Mouse (Mus musculus): Measurements from ENCODE around the gene Ruvbl2.
"Not testable (repeated sequence)": the region's sequence is repeated elsewhere in the genome, so short reads cannot be mapped to it uniquely, and the experiment has no call there.

Gene Ruvbl2

DNA sequence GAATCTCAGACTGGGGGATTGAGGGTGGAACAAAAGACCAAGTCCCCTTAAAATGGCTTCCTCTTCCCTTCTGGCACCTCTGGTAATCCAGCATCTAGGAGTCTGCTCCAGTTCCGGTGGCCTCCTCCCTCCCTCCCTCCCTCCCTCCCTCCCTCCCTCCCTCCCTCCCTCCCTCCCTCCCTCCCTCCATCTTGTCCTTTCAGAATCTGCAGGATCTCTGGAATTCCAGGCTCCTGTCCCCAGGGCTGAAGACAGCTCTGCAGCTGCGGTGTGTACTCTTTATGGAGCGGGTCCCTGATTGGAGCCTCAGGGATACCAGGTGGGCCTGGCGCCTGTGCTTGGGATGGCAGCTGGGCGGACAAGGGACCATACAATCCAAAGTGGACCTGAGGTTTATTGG lies 23.4 kb upstream of the Ruvbl2 start:
- in situ Hi-C loops (cut with MboI, MseI) = no loop called here

DNA sequence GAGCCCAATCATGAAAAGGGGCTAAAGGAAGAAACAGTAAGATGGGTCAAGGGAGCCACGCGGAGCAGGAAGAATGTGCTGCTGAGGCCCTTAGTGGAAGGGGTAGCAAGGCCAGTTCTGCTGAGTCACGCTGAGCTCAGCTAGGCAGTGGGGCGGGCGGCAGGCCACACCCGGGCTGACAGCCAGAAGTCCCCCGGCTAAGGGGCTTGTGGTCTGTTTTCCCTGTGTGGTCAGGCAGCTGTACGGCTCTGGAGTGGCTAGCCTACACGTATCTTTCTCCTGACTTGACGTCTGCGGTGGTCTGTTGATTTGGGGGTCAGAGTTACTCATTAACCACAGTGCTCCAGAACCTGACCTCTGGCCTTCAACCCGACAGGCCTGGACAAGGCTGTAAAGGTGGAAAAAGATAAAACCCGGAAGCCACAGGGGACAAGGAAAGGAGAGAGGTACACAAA lies 23.0 kb upstream of the Ruvbl2 start:
- in situ Hi-C loops (cut with MboI, MseI) = no loop called here

DNA sequence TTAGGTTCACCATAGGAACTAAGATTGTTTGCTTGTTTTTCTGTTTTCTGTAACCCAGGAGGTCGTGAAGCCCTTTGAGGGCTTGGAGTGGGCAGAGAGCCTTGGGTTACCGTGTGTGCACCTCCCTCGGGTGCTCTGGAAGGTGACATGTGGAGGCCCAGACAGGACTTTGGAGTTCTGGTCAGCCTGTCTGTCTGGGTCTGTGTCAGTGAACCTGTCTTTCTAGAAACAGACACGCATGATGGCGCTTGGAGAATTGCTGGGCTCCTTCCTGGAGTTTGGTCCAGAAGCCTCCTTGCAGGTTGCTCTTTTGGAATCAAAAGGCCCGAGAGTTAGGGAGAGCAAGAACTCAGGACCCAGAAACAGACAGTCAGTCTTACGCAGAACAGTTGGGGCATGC lies 22.5 kb upstream of the Ruvbl2 start:
- in situ Hi-C loops (cut with MboI, MseI) = no loop called here

- in situ Hi-C loops (cut with MboI, MseI) = not testable (repeated sequence)
These were observed 21.8 kb upstream of the Ruvbl2 start, which contains the start of gene Ftl1 for GRCm38 (mm10) chr7:45459564-45460140. Gene Ftl1 (minus strand): TSS chr7:45459884.

GRCm38 (mm10) chr7:45458748-45459563 lies 21.1 kb upstream of the Ruvbl2 start:
- in situ Hi-C loops (cut with MboI, MseI) = no loop called here

- in situ Hi-C loops (cut with MboI, MseI) = no loop called here
These were observed 19.5 kb upstream of the Ruvbl2 start for GRCm38 (mm10) chr7:45457204-45458060.

GRCm38 (mm10) chr7:45456721-45457203 lies 18.9 kb upstream of the Ruvbl2 start:
- in situ Hi-C loops (cut with MboI, MseI) = no loop called here

GRCm38 (mm10) chr7:45455932-45456696 lies 18.2 kb upstream of the Ruvbl2 start:
- in situ Hi-C loops (cut with MboI, MseI) = no loop called here

DNA sequence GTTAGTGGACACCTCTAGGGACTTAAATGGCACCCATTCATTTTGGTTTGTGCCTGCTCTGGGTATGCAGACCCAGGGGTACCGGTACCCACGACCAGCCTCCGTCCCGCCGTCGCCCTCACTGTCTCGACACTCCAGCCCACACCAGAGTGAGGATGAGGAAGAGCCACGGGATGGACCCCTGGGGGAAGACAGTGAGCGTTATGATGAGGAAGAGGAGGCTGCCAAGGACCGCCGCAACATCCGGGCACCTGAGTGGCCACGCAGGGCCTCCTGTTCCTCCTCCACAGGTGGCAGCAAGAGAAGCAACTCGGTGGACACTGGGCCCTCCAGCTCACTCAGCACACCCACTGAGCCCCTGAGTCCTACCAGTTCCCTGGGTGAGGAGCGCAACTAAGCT lies 17.1 kb upstream of the Ruvbl2 start:
- in situ Hi-C loops (cut with MboI, MseI) = no loop called here

DNA sequence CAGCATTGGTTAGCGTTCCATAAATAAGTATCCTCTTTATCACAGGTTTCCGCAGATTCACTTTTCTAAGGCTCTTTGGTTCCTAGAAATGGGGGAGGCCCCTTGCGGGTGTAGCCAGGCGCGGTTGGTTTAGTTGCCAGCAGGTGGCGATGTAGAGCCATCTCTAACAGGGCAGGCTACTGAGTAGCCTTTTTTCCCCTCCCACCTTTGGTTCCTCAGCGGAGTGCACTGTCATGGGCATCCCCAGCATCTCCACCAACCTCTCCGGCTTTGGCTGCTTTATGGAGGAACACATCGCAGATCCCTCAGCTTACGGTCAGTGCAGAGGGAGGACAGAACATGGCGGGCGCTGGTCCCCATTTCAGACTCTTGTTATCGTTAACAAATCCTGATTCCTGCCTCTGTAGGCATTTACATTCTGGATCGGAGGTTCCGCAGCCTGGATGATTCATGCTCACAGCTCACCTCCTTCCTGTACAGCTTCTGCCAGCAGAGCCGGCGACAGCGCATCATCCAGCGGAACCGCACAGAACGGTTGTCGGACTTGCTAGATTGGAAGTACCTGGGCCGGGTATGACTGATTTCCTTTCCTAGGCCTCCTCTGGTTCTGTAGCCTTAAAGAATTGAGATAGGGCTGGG lies 13.6 kb upstream of the Ruvbl2 start:
- in situ Hi-C loops (cut with MboI, MseI) = no loop called here

- in situ Hi-C loops (cut with MboI, MseI) = no loop called here
These were observed 12.1 kb upstream of the Ruvbl2 start for GRCm38 (mm10) chr7:45449974-45450373.

DNA sequence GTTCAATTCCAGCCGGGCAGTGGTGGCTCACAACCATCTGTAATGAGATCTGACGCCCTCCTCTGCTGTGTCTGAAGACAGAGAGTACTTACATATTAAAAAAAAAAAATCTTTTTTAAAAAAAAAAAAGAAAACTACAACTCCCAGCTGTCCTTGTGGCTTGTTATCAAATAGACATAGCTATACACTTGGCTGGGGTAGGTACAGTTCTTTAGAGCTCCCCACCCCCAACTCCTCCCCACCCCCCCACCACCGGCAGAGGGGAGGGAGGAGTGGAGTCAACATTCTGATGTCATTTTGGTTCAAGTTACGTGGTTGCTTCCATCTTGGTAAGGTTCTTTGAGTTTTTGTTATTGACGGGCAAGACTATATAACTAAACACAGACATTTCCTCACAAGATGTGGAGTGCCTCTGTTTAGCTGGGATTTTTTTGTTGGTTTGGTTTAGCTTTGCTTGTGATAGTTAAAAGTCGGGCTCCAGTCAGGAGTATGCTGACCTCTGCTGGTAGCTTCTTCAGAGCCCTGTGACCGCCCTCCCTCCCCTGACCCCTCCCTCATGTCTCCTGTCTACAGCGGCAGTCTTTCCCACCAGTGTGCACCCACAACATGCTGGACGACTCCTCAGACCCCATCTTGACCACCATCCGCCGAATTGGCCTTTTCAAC lies 9.6 kb upstream of the Ruvbl2 start:
- in situ Hi-C loops (cut with MboI, MseI) = no loop called here

DNA sequence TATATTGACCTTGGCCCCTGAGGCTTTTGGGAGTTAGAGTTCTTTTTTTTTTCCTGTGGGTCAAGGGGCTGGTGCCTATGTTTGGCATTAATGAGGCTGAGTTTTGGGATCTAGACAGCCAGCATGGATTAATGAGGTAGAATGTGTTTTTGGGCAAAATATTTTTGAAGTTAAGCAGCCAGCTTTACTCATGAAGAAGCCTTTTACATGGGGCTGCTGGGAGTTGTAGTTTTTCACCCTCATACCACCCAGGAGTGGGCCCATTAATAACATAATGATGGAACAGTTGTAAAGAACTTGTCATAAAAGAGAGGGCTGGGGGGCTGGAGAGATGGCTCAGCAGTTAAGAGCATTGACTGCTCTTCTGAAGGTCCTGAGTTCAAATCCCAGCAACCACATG lies 8.7 kb upstream of the Ruvbl2 start:
- in situ Hi-C loops (cut with MboI, MseI) = no loop called here

GRCm38 (mm10) chr7:45443526-45444420 lies 5.9 kb upstream of the Ruvbl2 start:
- in situ Hi-C loops (cut with MboI, MseI) = no loop called here

- in situ Hi-C loops (cut with MboI, MseI) = loop anchor here (10.0 kb wide), 1 partner anchor 378 kb away; the partner anchor contains the start of gene Cyth2
These were observed 850 bp downstream of the Ruvbl2 start for GRCm38 (mm10) chr7:45437046-45437445.

DNA sequence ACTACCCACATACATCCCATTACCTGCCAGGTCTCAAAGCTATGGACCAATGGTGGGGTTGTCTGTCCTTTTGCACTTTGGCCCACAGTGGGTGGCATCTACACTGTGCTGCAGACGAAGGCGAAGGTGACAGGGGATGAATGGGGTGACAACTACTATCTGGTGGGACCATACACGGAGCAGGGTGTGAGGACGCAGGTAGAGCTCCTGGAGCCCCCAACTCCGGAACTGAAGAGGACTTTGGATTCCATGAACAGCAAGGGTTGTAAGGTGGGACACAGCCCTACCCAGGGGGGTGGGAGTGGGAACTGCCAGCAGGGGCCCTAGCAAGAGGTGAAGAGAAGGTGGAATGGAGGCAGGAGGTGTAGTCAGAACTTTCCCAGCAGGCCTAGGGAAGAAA lies 1.5 kb downstream of the Ruvbl2 start:
- in situ Hi-C loops (cut with MboI, MseI) = loop anchor here (10.0 kb wide), 1 partner anchor 378 kb away; the partner anchor contains the start of gene Cyth2

DNA sequence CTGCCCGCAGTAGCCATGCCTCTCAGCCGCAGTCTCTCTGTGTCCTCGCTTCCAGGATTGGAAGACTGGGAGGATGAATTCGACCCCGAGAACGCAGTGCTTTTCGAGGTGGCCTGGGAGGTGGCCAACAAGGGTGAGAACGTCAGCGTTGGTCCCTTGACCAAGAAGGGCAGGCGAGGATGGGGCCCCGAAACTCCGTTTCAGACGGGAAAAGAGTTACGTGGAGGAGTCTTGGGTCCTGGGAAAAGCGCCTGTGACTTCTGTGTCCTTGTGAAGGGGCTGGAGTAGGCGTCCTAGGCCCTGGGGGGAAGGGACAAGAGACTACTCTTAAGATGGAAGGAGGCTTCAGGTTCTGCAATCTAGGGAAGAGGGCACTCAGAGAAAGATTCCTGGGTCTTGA lies 2.9 kb downstream of the Ruvbl2 start:
- in situ Hi-C loops (cut with MboI, MseI) = loop anchor here (10.0 kb wide), 1 partner anchor 380 kb away; the partner anchor contains the start of gene Cyth2

- in situ Hi-C loops (cut with MboI, MseI) = loop anchor here (10.0 kb wide), 1 partner anchor 380 kb away; the partner anchor contains the start of gene Cyth2
These were observed 3.5 kb downstream of the Ruvbl2 start, which contains the start of gene Gys1 for GRCm38 (mm10) chr7:45434203-45435015. Gene Gys1 (plus strand): TSS chr7:45434844.
